Mouse (Mus musculus) embryonic fibroblast, embryonic 13.5 days (primary cell): Measurements from ENCODE around the gene Tbp.
"Not testable (repeated sequence)": the region's sequence is repeated elsewhere in the genome, so short reads cannot be mapped to it uniquely, and the experiment has no call there.

ENCODE experiments used
- CTCF ChIP-seq: IDR thresholded peaks from 2 replicates; pipeline ENCODE4 v1.5.1; 2011; ENCODE audit warnings: mild to moderate bottlenecking, control low read depth, low read length, moderate library complexity, borderline replicate concordance; ENCODE audit not compliant: insufficient read depth
- POLR2A ChIP-seq: IDR thresholded peaks from 2 replicates; pipeline ENCODE4 v1.6.1; 2011; ENCODE audit warnings: low read depth, mild to moderate bottlenecking, control low read depth, low read length, moderate library complexity

DNA sequence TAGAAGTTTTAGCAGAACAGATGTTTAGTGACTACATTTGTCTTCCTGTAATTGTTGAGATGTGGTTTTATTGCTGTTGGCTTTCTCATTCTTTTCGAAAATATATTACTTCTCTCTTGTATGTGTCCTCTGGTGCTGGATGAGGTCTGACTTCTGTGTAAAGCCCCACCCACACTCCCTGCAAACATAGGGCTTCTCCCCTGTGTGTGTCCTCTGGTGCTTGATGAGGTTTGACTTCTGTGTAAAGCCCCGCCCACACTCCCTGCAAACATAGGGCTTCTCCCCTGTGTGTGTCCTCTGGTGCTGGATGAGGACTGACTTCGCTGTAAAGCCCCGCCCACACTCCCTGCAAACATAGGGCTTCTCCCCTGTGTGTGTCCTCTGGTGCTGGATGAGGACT is 44.2 kb downstream of the Tbp start:
- not testable (repeated sequence) for TF ChIP-seq POLR2A, CTCF
